In the genomic region with DNA sequence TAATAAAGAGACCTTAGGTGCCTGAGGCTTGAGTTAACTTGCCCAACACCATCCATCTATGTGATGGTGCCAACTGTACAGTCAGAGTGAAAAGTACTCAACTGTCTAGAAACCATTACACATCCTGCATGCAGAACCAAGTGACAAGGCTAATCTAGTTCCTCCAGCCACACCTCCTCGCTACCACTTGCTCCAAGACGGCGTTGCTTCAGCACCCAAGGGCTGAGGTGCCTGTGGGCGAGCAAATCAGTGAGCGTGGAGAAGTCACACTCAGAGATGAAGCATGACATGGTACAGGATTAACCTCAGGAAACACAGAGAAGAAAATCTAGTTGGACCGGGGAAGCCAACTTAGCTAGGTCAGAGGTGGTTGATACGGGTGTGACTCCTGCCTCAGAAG, we compare ENCODE assay signal across 19 mouse cellular contexts. TPM values are rescaled to one million over a fixed set of nuclear protein-coding genes. Genes with fewer than 3 reads are reported as not detected.
DNase-seq lines count a peak whose midpoint lies in the region; ATAC-seq lines count a peak whose summit lies in the region.
"Had no signal": no experiment of that assay in that cellular context is flagged by ENCODE, and none has a peak within 500 bp of the region (broad histone marks: within the 10 kb centered on the region; RNA-seq: fewer than 3 reads in every experiment).

No protein-coding gene starts in this region.

- no peak for DNase-seq in liver, embryonic 11.5 days (ENCODE audit: low spot score)
- DNase-seq in liver: no peak
- DNase-seq in induced T-regulatory cell, adult 2 months (ENCODE audit: low read depth): peak; percentile 60
- no peak for DNase-seq in thymus, postnatal 36 days
- no peak for DNase-seq in adrenal gland, adult (ENCODE audit: inconsistent age in 2 of 2, low spot score in 1 of 2)
- DNase-seq in spleen, postnatal 10 days (ENCODE audit: low spot score in 2 of 2): no peak
- DNase-seq in B cell, adult 2 months: no peak
- DNase-seq: cerebellum, adult 11 months; heart, adult 11 months; kidney, adult 8-10 months; kidney, postnatal 4 days; lung, adult 2 months; lung, postnatal 4 days had no signal

- WGBS in liver, embryonic 11.5 days: 61% methylated on average over 7 of the region's 7 CpGs

- no peaks in the 10 kb centered on the region for H3K36me3 ChIP-seq in liver, embryonic 11.5 days (ENCODE audit: control insufficient read depth, insufficient read depth, low read length)
- H3K36me3 ChIP-seq: forebrain, embryonic 12.5 days; heart, embryonic 15.5 days; hindbrain, embryonic 13.5 days; midbrain, embryonic 15.5 days had no signal

- H3K4me3 ChIP-seq in liver, embryonic 11.5 days (ENCODE audit: low read depth, low read length): no peak overlapping the region
- H3K4me3 ChIP-seq: forebrain, embryonic 12.5 days; heart, embryonic 15.5 days; hindbrain, embryonic 13.5 days; midbrain, embryonic 15.5 days had no signal

- peaks cover 9% of the 10 kb centered on the region; the same call in 1 of the 2 replicates for H3K4me1 ChIP-seq in liver, embryonic 11.5 days (replicated peaks; ENCODE audit: control insufficient read depth, insufficient read depth, low read length)
- H3K4me1 ChIP-seq: midbrain, embryonic 15.5 days had no signal

- H3K27ac ChIP-seq in liver, embryonic 11.5 days (ENCODE audit: low read depth, low read length): no peak overlapping the region
- H3K27ac ChIP-seq: forebrain, embryonic 12.5 days; heart, embryonic 15.5 days; hindbrain, embryonic 13.5 days; midbrain, embryonic 15.5 days had no signal

- H3K9me3 ChIP-seq in liver, embryonic 11.5 days (ENCODE audit: control insufficient read depth, low read length): no peaks in the 10 kb centered on the region
- H3K9me3 ChIP-seq: forebrain, embryonic 12.5 days; G1E; heart, embryonic 15.5 days; hindbrain, embryonic 13.5 days; midbrain, embryonic 15.5 days had no signal

- H3K27me3 ChIP-seq in liver, embryonic 11.5 days (replicated peaks; ENCODE audit: control insufficient read depth, insufficient read depth, low read length): no peaks in the 10 kb centered on the region
- H3K27me3 ChIP-seq: heart, embryonic 15.5 days; midbrain, embryonic 15.5 days had no signal

- ATAC-seq in liver, embryonic 11.5 days (replicated peaks; ENCODE audit: low FRiP score): peak; percentile 52; the same call in 1 of the 2 replicates
- ATAC-seq in megakaryocyte, adult 5-6 weeks (ENCODE audit: poor library complexity, severe bottlenecking): peak; percentile 95
- ATAC-seq: midbrain, embryonic 15.5 days had no signal

- H3K9ac ChIP-seq in liver, embryonic 11.5 days (ENCODE audit: low read depth, low read length): no peak overlapping the region
- H3K9ac ChIP-seq: forebrain, embryonic 12.5 days; heart, embryonic 15.5 days; hindbrain, embryonic 13.5 days; midbrain, embryonic 15.5 days had no signal

- no peak overlapping the region for H3K4me2 ChIP-seq in liver, embryonic 11.5 days
- H3K4me2 ChIP-seq: forebrain, embryonic 12.5 days; heart, embryonic 15.5 days; hindbrain, embryonic 13.5 days; midbrain, embryonic 15.5 days had no signal

RNA-seq across cellular contexts. Expression of a gene that starts 8.7 kb away (rescaled TPM):
- polyA plus RNA-seq in liver, embryonic 11.5 days (2014; fragmentation: Nextera tagmentation; extraction: Ambion mirVana): 20.1 and 20.2 TPM in 2 replicates
- 3.9 and 5.2 TPM in 2 replicates for total RNA-seq in megakaryocyte, adult 5-6 weeks (2015)
- 7.7 and 11.7 TPM in 2 replicates for total RNA-seq in megakaryocyte, adult 5-6 weeks (2017)

RNA-seq across cellular contexts. Expression of a gene that starts 40.2 kb away (rescaled TPM):
- polyA plus RNA-seq in liver, embryonic 11.5 days (2014; fragmentation: Nextera tagmentation; extraction: Ambion mirVana): 17.0 and 21.3 TPM in 2 replicates
- total RNA-seq in megakaryocyte, adult 5-6 weeks (2015): 12.1 and 14.6 TPM in 2 replicates
- total RNA-seq in megakaryocyte, adult 5-6 weeks (2017): 18.6 and 20.2 TPM in 2 replicates
